ENCODE assay signal across 14 mouse cellular contexts in genomic region chr1:4617479-4617878, GRCm38 (mm10).
DNase-seq lines count a peak whose midpoint lies in the region; ATAC-seq and TF ChIP-seq lines count a peak whose summit lies in the region.
"Had no signal": no experiment of that assay in that cellular context is flagged by ENCODE, and none has a peak within 500 bp of the region (broad histone marks: within the 10 kb centered on the region; RNA-seq: fewer than 3 reads in every experiment).

No protein-coding gene starts in this region.

- DNase-seq in heart, adult 2 months, result peak in 1 of 2 experiments; percentile 23
- DNase-seq in heart, embryonic 10.5 days (ENCODE audit: low spot score), result no peak
- DNase-seq in urinary bladder, postnatal 36 days (ENCODE audit: low spot score in 2 of 2), result peak; percentile 17 to 23
- no peak for DNase-seq in urinary bladder, postnatal 10 days (ENCODE audit: low spot score)
- peak; percentile 36 for DNase-seq in lung, adult 2 months
- DNase-seq: cerebellum, adult 9-10 months; embryo, embryonic 11 days; thymus, postnatal 14 days had no signal

- H3K9me3 ChIP-seq in heart, embryonic 10.5 days, result no peaks in the 10 kb centered on the region
- H3K9me3 ChIP-seq in forebrain, embryonic 15.5 days, result no peaks in the 10 kb centered on the region
- H3K9me3 ChIP-seq in hindbrain, embryonic 13.5 days, result no peaks in the 10 kb centered on the region
- H3K9me3 ChIP-seq: midbrain, embryonic 15.5 days had no signal

- H3K9ac ChIP-seq in heart, adult 2 months (ENCODE audit: low read depth, low read length), result peak overlapping the region; percentile 34; the same call in 1 of the 2 replicates
- H3K9ac ChIP-seq in forebrain, embryonic 15.5 days (replicated peaks), result no peak overlapping the region
- no peak overlapping the region for H3K9ac ChIP-seq in hindbrain, embryonic 13.5 days
- H3K9ac ChIP-seq: midbrain, embryonic 15.5 days had no signal

- peak; percentile 75; the same call in 1 of the 2 replicates for ATAC-seq in megakaryocyte-erythroid progenitor cell, adult 5-6 weeks (replicated peaks; ENCODE audit: low FRiP score, low TSS enrichment, poor library complexity, severe bottlenecking)
- no peak for ATAC-seq in forebrain, embryonic 15.5 days (replicated peaks)
- ATAC-seq in hindbrain, embryonic 13.5 days (ENCODE audit: low FRiP score), result no peak
- ATAC-seq: CD4-positive, CD25-positive, alpha-beta regulatory T cell, adult 4 months; midbrain, embryonic 15.5 days had no signal

- TF ChIP-seq CTCF in heart, adult 2 months (IDR thresholded peaks at IDR 0.05), result no peak
- no peak for TF ChIP-seq CTCF in lung, adult 2 months (IDR thresholded peaks at IDR 0.05; ENCODE audit: insufficient read depth, low read length)

- intact Hi-C loops in heart, adult 2 months (cut with DNase I), result loop anchor here (1.0 to 5.0 kb wide), 3 partner anchors 46 to 150 kb away; no protein-coding TSS in a partner anchor

- WGBS in heart, adult 2 months, result 17% methylated on average over 10 of the region's 10 CpGs
- WGBS in heart, embryonic 10.5 days, result 54% methylated on average over 10 of the region's 10 CpGs
- WGBS in lung, adult 2 months, result 18% methylated on average over 10 of the region's 10 CpGs
- WGBS in forebrain, embryonic 15.5 days, result 81% methylated on average over 10 of the region's 10 CpGs
- 82% methylated on average over 10 of the region's 10 CpGs for WGBS in hindbrain, embryonic 13.5 days

- H3K4me2 ChIP-seq in forebrain, embryonic 15.5 days (replicated peaks), result no peak overlapping the region
- H3K4me2 ChIP-seq in hindbrain, embryonic 13.5 days, result no peak overlapping the region
- H3K4me2 ChIP-seq: midbrain, embryonic 15.5 days had no signal

- TF ChIP-seq POLR2A in heart, adult 2 months (IDR thresholded peaks at IDR 0.05; ENCODE audit: insufficient read depth, low read depth, low read length), result no peak
- TF ChIP-seq POLR2A in lung, adult 2 months (IDR thresholded peaks at IDR 0.05; ENCODE audit: borderline replicate concordance, extremely low read depth, low read depth, low read length), result no peak

- no peaks in the 10 kb centered on the region for H3K27me3 ChIP-seq in heart, adult 2 months (ENCODE audit: control insufficient read depth, insufficient read depth, low read length)
- H3K27me3 ChIP-seq in heart, embryonic 10.5 days (ENCODE audit: insufficient read depth, poor library complexity, severe bottlenecking), result no peaks in the 10 kb centered on the region
- no peaks in the 10 kb centered on the region for H3K27me3 ChIP-seq in forebrain, embryonic 15.5 days
- no peaks in the 10 kb centered on the region for H3K27me3 ChIP-seq in hindbrain, embryonic 13.5 days
- H3K27me3 ChIP-seq: midbrain, embryonic 15.5 days had no signal

- H3K36me3 ChIP-seq in heart, adult 2 months (ENCODE audit: control insufficient read depth, insufficient read depth, low read length), result peaks cover 2% of the 10 kb centered on the region
- H3K36me3 ChIP-seq in heart, embryonic 10.5 days, result no peaks in the 10 kb centered on the region
- no peaks in the 10 kb centered on the region for H3K36me3 ChIP-seq in forebrain, embryonic 15.5 days
- H3K36me3 ChIP-seq in hindbrain, embryonic 13.5 days, result no peaks in the 10 kb centered on the region
- H3K36me3 ChIP-seq: midbrain, embryonic 15.5 days had no signal

- peaks cover 3% of the 10 kb centered on the region for H3K4me1 ChIP-seq in heart, adult 2 months (ENCODE audit: control insufficient read depth, insufficient read depth, low read length)
- H3K4me1 ChIP-seq in heart, embryonic 10.5 days, result peaks cover 9% of the 10 kb centered on the region; the same call in 1 of the 2 replicates
- peaks cover 13% of the 10 kb centered on the region; the same call in 1 of the 2 replicates for H3K4me1 ChIP-seq in lung, adult 2 months (ENCODE audit: control insufficient read depth, insufficient read depth, low read length)
- H3K4me1 ChIP-seq in forebrain, embryonic 15.5 days, result no peaks in the 10 kb centered on the region
- H3K4me1 ChIP-seq in hindbrain, embryonic 13.5 days (replicated peaks), result no peaks in the 10 kb centered on the region
- H3K4me1 ChIP-seq: midbrain, embryonic 15.5 days had no signal

- H3K27ac ChIP-seq in heart, adult 2 months, result peak overlapping the region; percentile 26; the same call in 1 of the 2 replicates
- H3K27ac ChIP-seq in heart, embryonic 10.5 days, result no peak overlapping the region
- H3K27ac ChIP-seq in forebrain, embryonic 15.5 days (replicated peaks), result no peak overlapping the region
- H3K27ac ChIP-seq in hindbrain, embryonic 13.5 days, result no peak overlapping the region
- H3K27ac ChIP-seq: macrophage; midbrain, embryonic 15.5 days had no signal

- H3K4me3 ChIP-seq in heart, adult 2 months, result no peak overlapping the region
- H3K4me3 ChIP-seq in heart, embryonic 10.5 days, result no peak overlapping the region
- no peak overlapping the region for H3K4me3 ChIP-seq in lung, adult 2 months (replicated peaks; ENCODE audit: extremely low read depth, low read depth, low read length)
- H3K4me3 ChIP-seq in forebrain, embryonic 15.5 days, result no peak overlapping the region
- H3K4me3 ChIP-seq in hindbrain, embryonic 13.5 days, result no peak overlapping the region
- H3K4me3 ChIP-seq: midbrain, embryonic 15.5 days had no signal

- no peaks in the 10 kb centered on the region for H3K79me2 ChIP-seq in heart, adult 2 months (replicated peaks; ENCODE audit: control insufficient read depth, insufficient read depth, low read length)

- TF ChIP-seq EP300 in heart, adult 2 months (IDR thresholded peaks at IDR 0.05; ENCODE audit: insufficient read depth, low read depth, low read length), result no peak

Comparison
In these comparisons a context has a peak if more than half of its experiments do, and no peak if none do; other contexts are left out.
1. DNase-seq: peak in urinary bladder, postnatal 36 days (2 of 2) and lung, adult 2 months (single experiment); none in heart, embryonic 10.5 days (single experiment) and urinary bladder, postnatal 10 days (single experiment).